Mouse (Mus musculus): Measurements from ENCODE around the gene H2al1a. TPM values are rescaled to one million over a fixed set of nuclear protein-coding genes. Genes with fewer than 3 reads are reported as not detected.
"Not testable (repeated sequence)": the region's sequence is repeated elsewhere in the genome, so short reads cannot be mapped to it uniquely, and the experiment has no call there.

H2al1a gene
- not detected in 2 replicates for polyA plus RNA-seq (2014; fragmentation: Nextera tagmentation; extraction: Ambion mirVana)

GRCm38 (mm10) chrX:11298957-11299356 is at the start of gene H2al1a:
Gene H2al1a, plus strand, starts transcription at chrX:11299257.
- WGBS: no CpG with 5 or more reads among the region's 3 CpGs
- H3K9ac ChIP-seq (ENCODE audit: low read length); H3K27me3 ChIP-seq (ENCODE audit: control insufficient read depth, insufficient read depth, low read length); DNase-seq (ENCODE audit: low spot score); H3K4me2 ChIP-seq (ENCODE audit: low read depth, severe bottlenecking); H3K27ac ChIP-seq (replicated peaks; ENCODE audit: low read depth, low read length); H3K4me3 ChIP-seq (ENCODE audit: low read depth, low read length); H3K36me3 ChIP-seq (ENCODE audit: control insufficient read depth, insufficient read depth, low read length); ATAC-seq (ENCODE audit: insufficient number of reproducible peaks, low FRiP score, low TSS enrichment, low read depth); H3K4me1 ChIP-seq (ENCODE audit: control insufficient read depth, insufficient read depth, low read length); H3K9me3 ChIP-seq (ENCODE audit: control insufficient read depth, low read length): not testable (repeated sequence)

GRCm38 (mm10) chrX:11250155-11250554 is 48.9 kb upstream of the H2al1a start:
- 28% methylated on average over 12 of the region's 12 CpGs for WGBS
- ATAC-seq (ENCODE audit: insufficient number of reproducible peaks, low FRiP score, low TSS enrichment, low read depth) (no peak), DNase-seq (ENCODE audit: low spot score) (no peak)
- H3K9ac ChIP-seq (ENCODE audit: low read length): no peak overlapping the region
- H3K36me3 ChIP-seq (ENCODE audit: control insufficient read depth, insufficient read depth, low read length): no peaks in the 10 kb centered on the region
- no peak overlapping the region for H3K4me3 ChIP-seq (ENCODE audit: low read depth, low read length)
- peaks cover 4% of the 10 kb centered on the region; the same call in 1 of the 2 replicates for H3K4me1 ChIP-seq (ENCODE audit: control insufficient read depth, insufficient read depth, low read length)
- H3K27me3 ChIP-seq (ENCODE audit: control insufficient read depth, insufficient read depth, low read length): no peaks in the 10 kb centered on the region
- no peak overlapping the region for H3K4me2 ChIP-seq (ENCODE audit: low read depth, severe bottlenecking)
- H3K27ac ChIP-seq (replicated peaks; ENCODE audit: low read depth, low read length): no peak overlapping the region
- H3K9me3 ChIP-seq (ENCODE audit: control insufficient read depth, low read length): no peaks in the 10 kb centered on the region

- 55% methylated on average over 5 of the region's 5 CpGs for WGBS
- H3K27ac ChIP-seq (replicated peaks; ENCODE audit: low read depth, low read length): no peak overlapping the region
- no peak overlapping the region for H3K9ac ChIP-seq (ENCODE audit: low read length)
- no peaks in the 10 kb centered on the region for H3K9me3 ChIP-seq (ENCODE audit: control insufficient read depth, low read length)
- no peak for DNase-seq (ENCODE audit: low spot score)
- H3K4me2 ChIP-seq (ENCODE audit: low read depth, severe bottlenecking): no peak overlapping the region
- H3K4me3 ChIP-seq (ENCODE audit: low read depth, low read length): no peak overlapping the region
- peaks cover 6% of the 10 kb centered on the region; the same call in 1 of the 2 replicates for H3K4me1 ChIP-seq (ENCODE audit: control insufficient read depth, insufficient read depth, low read length)
- H3K36me3 ChIP-seq (ENCODE audit: control insufficient read depth, insufficient read depth, low read length): no peaks in the 10 kb centered on the region
- no peak for ATAC-seq (ENCODE audit: insufficient number of reproducible peaks, low FRiP score, low TSS enrichment, low read depth)
- H3K27me3 ChIP-seq (ENCODE audit: control insufficient read depth, insufficient read depth, low read length): peaks cover 2% of the 10 kb centered on the region; the same call in 1 of the 2 replicates
Measured at GRCm38 (mm10) chrX:11254062-11254461, 45.0 kb upstream of the H2al1a start.

GRCm38 (mm10) chrX:11254521-11255207 is 44.4 kb upstream of the H2al1a start:
- Histone ChIP-seq H3K4me3 (ENCODE audit: low read depth, low read length) (no peak overlapping the region), H3K4me2 (ENCODE audit: low read depth, severe bottlenecking) (no peak overlapping the region), H3K9ac (ENCODE audit: low read length) (no peak overlapping the region), H3K27ac (replicated peaks; ENCODE audit: low read depth, low read length) (no peak overlapping the region), H3K9me3 (ENCODE audit: control insufficient read depth, low read length) (no peaks in the 10 kb centered on the region), H3K4me1 (ENCODE audit: control insufficient read depth, insufficient read depth, low read length) (peaks cover 6% of the 10 kb centered on the region; the same call in 1 of the 2 replicates), H3K27me3 (ENCODE audit: control insufficient read depth, insufficient read depth, low read length) (peaks cover 2% of the 10 kb centered on the region; the same call in 1 of the 2 replicates), H3K36me3 (ENCODE audit: control insufficient read depth, insufficient read depth, low read length) (no peaks in the 10 kb centered on the region)
- 42% methylated on average over 11 of the region's 11 CpGs for WGBS
- DNase-seq (ENCODE audit: low spot score) (no peak), ATAC-seq (ENCODE audit: insufficient number of reproducible peaks, low FRiP score, low TSS enrichment, low read depth) (no peak)

GRCm38 (mm10) chrX:11255564-11256360 is 43.3 kb upstream of the H2al1a start:
- Histone ChIP-seq H3K27me3 (ENCODE audit: control insufficient read depth, insufficient read depth, low read length) (peaks cover 2% of the 10 kb centered on the region; the same call in 1 of the 2 replicates), H3K4me2 (ENCODE audit: low read depth, severe bottlenecking) (no peak overlapping the region), H3K9me3 (ENCODE audit: control insufficient read depth, low read length) (no peaks in the 10 kb centered on the region), H3K36me3 (ENCODE audit: control insufficient read depth, insufficient read depth, low read length) (no peaks in the 10 kb centered on the region), H3K4me3 (ENCODE audit: low read depth, low read length) (no peak overlapping the region), H3K27ac (replicated peaks; ENCODE audit: low read depth, low read length) (no peak overlapping the region), H3K4me1 (ENCODE audit: control insufficient read depth, insufficient read depth, low read length) (peaks cover 3% of the 10 kb centered on the region; the same call in 1 of the 2 replicates), H3K9ac (ENCODE audit: low read length) (no peak overlapping the region)
- ATAC-seq (ENCODE audit: insufficient number of reproducible peaks, low FRiP score, low TSS enrichment, low read depth): peak; percentile 62; the same call in 1 of the 2 replicates
- DNase-seq (ENCODE audit: low spot score): peak; percentile 39
- WGBS: 31% methylated on average over 8 of the region's 8 CpGs

- H3K4me2 ChIP-seq (ENCODE audit: low read depth, severe bottlenecking): no peak overlapping the region
- no peak overlapping the region for H3K4me3 ChIP-seq (ENCODE audit: low read depth, low read length)
- no peak overlapping the region for H3K9ac ChIP-seq (ENCODE audit: low read length)
- H3K27me3 ChIP-seq (ENCODE audit: control insufficient read depth, insufficient read depth, low read length): no peaks in the 10 kb centered on the region
- 58% methylated on average over 8 of the region's 8 CpGs for WGBS
- H3K9me3 ChIP-seq (ENCODE audit: control insufficient read depth, low read length): no peaks in the 10 kb centered on the region
- H3K36me3 ChIP-seq (ENCODE audit: control insufficient read depth, insufficient read depth, low read length): no peaks in the 10 kb centered on the region
- DNase-seq (ENCODE audit: low spot score) (no peak), ATAC-seq (ENCODE audit: insufficient number of reproducible peaks, low FRiP score, low TSS enrichment, low read depth) (no peak)
- H3K4me1 ChIP-seq (ENCODE audit: control insufficient read depth, insufficient read depth, low read length): no peaks in the 10 kb centered on the region
- no peak overlapping the region for H3K27ac ChIP-seq (replicated peaks; ENCODE audit: low read depth, low read length)
Measured at GRCm38 (mm10) chrX:11264918-11265317, 34.1 kb upstream of the H2al1a start.

GRCm38 (mm10) chrX:11267791-11268190 is 31.3 kb upstream of the H2al1a start:
- H3K27ac ChIP-seq (replicated peaks; ENCODE audit: low read depth, low read length): no peak overlapping the region
- H3K9me3 ChIP-seq (ENCODE audit: control insufficient read depth, low read length): no peaks in the 10 kb centered on the region
- H3K4me1 ChIP-seq (ENCODE audit: control insufficient read depth, insufficient read depth, low read length): no peaks in the 10 kb centered on the region
- no peak overlapping the region for H3K9ac ChIP-seq (ENCODE audit: low read length)
- DNase-seq (ENCODE audit: low spot score) (no peak), ATAC-seq (ENCODE audit: insufficient number of reproducible peaks, low FRiP score, low TSS enrichment, low read depth) (no peak)
- no peaks in the 10 kb centered on the region for H3K27me3 ChIP-seq (ENCODE audit: control insufficient read depth, insufficient read depth, low read length)
- H3K4me3 ChIP-seq (ENCODE audit: low read depth, low read length): no peak overlapping the region
- WGBS: 58% methylated on average over 7 of the region's 7 CpGs
- no peaks in the 10 kb centered on the region for H3K36me3 ChIP-seq (ENCODE audit: control insufficient read depth, insufficient read depth, low read length)
- H3K4me2 ChIP-seq (ENCODE audit: low read depth, severe bottlenecking): no peak overlapping the region

- Histone ChIP-seq H3K27me3 (ENCODE audit: control insufficient read depth, insufficient read depth, low read length) (no peaks in the 10 kb centered on the region), H3K9ac (ENCODE audit: low read length) (no peak overlapping the region), H3K9me3 (ENCODE audit: control insufficient read depth, low read length) (no peaks in the 10 kb centered on the region), H3K27ac (replicated peaks; ENCODE audit: low read depth, low read length) (no peak overlapping the region), H3K36me3 (ENCODE audit: control insufficient read depth, insufficient read depth, low read length) (no peaks in the 10 kb centered on the region), H3K4me1 (ENCODE audit: control insufficient read depth, insufficient read depth, low read length) (no peaks in the 10 kb centered on the region), H3K4me2 (ENCODE audit: low read depth, severe bottlenecking) (no peak overlapping the region), H3K4me3 (ENCODE audit: low read depth, low read length) (no peak overlapping the region)
- DNase-seq (ENCODE audit: low spot score) (no peak), ATAC-seq (ENCODE audit: insufficient number of reproducible peaks, low FRiP score, low TSS enrichment, low read depth) (no peak)
- 89% methylated on average over 3 of the region's 3 CpGs for WGBS
Measured at GRCm38 (mm10) chrX:11269074-11269473, 30.0 kb upstream of the H2al1a start.
